Mouse (Mus musculus) cerebellum, adult 2 months (tissue): ENCODE measurements around the gene Arhgap15.

ENCODE experiments used
- CTCF ChIP-seq: fragments of 200-500 bp; IDR thresholded peaks from 2 replicates; pipeline ENCODE4 v1.5.1; 2011; ENCODE audit warnings: low read depth, mild to moderate bottlenecking, control low read depth, low read length, moderate library complexity, borderline replicate concordance; ENCODE audit not compliant: insufficient read depth
- POLR2A ChIP-seq: fragments of 200-500 bp; IDR thresholded peaks from 2 replicates; pipeline ENCODE4 v1.6.1; 2011; ENCODE audit warnings: low read length, control low read depth, borderline replicate concordance; ENCODE audit not compliant: insufficient read depth

DNA sequence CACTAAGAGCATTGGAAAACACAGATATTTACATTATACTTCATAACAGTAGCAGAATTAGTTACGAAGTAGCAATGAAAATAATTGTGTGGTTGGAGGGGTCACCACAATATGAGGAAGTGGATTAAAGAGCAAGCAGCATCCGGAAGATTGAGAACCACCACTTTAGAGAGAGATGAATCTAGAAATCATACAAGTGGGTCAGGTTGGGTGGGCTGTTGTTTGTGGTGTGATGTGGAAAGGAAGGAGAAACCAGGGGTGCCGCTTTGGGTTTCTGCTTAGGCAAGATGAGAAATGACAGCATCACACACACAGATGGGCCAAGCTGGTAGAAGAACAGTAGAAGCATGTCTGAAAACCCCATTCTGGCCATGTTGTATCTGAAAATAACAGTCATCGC is 575.2 kb downstream of the Arhgap15 start:
- TF ChIP-seq CTCF (no peak), POLR2A (no peak)
